Mouse (Mus musculus) E14TG2a.4 (cell line): ENCODE results near the gene Cdh22.

Source experiments
- CTCF ChIP-seq: conservative IDR thresholded peaks from 2 replicates; pipeline ENCODE4 v1.5.1; 2014; ENCODE audit warnings: low read length
- NANOG ChIP-seq: IDR thresholded peaks from 2 replicates; pipeline ENCODE4 v1.6.1; 2014; ENCODE audit warnings: borderline replicate concordance, low read length, mixed read lengths

- TF ChIP-seq CTCF, result no peak
- TF ChIP-seq NANOG, result no peak
Observed at GRCm38 (mm10) chr2:165184015-165184633, 50.5 kb downstream of the Cdh22 start.
